Mouse (Mus musculus): Measurements from ENCODE around the gene Exoc6b.

The Exoc6b gene

DNA sequence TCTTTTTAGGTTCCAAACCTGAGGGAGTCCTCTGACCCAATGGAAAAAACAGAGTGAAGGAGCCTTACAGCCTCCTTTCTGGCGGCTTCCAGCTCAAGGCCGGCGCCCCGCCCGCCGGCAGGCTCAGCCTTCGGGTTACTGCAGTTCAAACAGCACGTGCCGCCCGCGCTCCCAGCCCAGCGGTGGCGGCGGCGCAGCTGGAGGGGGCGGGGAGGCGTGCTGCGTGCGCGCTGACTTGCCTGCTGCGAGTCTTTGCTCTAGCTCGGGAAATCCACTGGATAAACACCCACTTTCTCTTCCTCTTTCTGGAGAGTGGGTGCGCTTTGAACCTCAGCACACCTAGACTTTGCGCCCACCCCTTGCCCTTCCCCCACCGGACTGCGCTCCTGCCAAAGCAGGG is 485.9 kb downstream of the Exoc6b start:
- DNase-seq = no peak

DNA sequence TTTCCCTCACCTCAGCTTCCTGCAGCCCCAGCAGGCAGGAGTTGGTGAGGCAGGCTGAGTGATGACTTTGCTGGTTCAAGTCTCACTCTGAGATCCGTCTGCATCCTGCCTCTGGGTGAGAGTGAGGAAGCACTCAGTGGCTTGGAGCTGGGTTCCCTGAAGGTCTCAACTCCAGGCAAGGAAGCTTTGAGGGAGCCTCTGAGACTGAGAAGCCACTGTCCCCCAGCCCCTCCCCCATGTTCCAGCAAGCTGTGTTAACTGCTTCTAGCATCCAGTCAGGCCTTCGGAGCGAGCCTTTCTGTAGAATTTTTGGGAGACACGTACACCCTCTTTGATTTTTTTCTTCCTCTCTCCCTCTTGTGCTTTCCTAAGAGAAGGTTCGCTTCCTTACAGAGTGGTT is 486.5 kb downstream of the Exoc6b start:
- DNase-seq = no peak

DNA sequence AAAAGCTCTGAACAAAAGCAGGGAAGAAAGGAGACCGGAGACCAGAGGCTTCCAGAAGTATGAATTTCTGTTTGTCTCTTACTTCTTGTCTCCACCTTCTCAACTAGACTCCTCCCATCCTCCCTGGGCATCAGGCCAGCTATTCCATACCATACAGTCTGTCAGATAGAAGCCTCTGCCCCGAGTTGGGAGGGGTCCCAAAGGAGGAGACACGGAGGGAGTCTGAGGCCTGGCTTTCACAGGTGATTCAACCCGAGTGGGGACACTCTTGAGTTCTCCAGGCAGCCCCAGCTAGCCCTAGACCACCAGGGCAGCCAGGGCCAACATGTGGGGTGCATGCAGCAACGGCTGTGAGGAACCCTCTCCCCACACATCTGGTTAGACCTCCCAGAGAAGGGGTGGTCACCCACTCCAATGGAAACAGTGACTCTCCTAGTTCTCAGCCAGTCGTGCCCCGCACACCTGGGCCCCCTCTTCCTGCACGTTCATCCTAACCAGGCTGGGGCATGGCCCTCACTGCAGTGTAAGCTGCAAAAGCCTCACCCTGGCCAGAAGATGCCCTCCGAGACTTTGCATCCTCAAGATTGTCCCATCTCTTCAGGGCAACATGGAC is 487.4 kb downstream of the Exoc6b start:
- no peak for DNase-seq

DNA sequence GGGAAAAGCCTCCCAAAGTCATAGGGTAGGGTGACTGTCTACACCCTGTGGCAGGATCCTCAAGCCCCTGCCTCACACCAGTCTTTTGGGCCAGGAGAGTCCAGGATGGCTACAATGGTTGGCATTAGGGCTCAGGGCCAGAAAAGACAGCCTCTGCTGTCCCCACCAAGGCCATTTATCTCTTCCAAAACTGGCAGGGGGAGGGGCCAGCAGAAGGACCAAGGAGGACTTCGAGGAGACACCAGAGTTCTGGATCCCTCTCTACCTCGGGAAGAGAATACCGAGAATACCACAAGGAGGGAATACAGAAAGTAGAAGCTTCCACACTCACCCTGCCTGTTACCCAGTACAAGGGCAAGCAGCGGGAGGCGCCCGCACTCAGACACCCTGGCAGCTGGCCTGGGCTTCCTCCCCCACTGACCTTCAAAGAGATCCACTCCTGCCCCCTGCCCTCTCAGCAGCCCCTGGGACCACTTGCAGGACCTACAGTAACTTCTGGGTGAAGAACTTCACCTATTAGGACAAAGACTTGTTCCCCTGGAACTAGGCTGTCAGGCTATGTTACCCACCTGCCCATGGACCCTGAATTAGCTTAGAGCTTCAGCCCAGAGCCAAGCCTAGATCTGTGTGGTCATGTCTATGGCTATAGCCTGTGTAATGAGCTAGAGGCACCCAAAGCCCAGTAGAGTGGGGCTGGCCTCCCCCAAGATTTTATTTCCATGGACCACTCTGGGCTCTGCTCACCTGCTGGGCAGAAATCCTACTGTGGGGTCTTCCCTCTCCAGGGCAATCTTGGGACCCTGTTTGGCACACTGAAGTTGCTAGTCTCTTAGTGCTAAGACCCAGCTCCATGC is 488.1 kb downstream of the Exoc6b start:
- no peak for DNase-seq

DNA sequence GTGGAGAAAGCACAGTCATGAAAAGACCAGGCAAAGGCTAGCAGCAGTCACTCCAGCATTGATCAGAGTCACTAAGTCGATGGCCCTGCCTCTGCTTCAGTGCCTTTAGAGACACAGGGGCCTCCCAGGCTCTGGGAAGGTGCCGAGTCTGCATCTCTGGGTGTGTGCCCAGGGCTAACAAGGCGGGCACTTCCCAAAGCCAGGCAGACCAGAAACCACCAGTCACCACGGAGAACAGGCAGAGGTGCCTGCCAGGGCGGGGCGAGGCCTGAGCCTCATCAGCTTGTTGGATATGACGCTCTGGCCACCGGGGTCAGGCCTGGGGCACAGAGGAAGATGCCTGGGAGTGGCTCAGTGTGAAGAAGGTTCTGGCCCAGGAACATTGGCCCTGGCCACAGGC is 489.8 kb downstream of the Exoc6b start:
- no peak for DNase-seq

DNA sequence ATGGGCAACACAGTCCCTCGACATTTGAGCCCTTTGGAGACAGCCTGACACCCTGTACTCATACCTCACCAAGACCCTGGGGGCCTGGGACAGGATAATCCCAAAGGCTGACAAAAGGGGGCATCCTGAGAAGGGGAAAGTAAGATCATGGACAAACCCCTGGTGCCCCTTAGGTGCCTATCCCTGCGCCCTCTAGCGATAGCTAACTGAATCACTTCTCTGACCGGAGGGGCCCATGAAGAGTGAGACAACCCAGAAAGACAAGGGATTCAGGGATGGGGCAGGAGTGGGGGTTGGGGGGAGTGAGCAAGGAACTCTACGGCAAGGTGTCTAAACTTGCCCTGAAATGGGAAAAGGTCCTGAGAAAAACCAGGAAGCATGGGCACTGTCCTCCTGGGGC is 490.4 kb downstream of the Exoc6b start:
- DNase-seq = peak in 1 of 2 experiments; percentile 34

DNA sequence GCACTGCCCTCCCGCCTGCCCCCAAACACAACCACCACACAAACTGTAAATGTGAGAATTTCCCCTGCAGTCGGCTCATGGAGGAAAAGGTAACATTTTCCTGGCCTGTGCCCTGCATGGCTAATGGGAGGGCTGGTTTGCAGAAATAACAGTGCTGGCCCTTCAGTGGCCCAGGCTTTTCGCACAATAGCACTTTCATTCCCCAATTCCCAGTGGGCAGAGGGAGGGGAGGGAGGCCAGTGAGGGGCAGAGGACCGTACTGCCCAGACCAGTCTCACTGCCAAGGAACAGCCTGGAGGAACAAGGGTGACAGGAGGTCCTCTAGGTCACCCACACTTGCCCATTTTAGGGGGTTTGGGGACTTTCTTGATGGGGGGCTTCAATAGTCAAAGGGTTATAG is 491.4 kb downstream of the Exoc6b start:
- DNase-seq = no peak

DNA sequence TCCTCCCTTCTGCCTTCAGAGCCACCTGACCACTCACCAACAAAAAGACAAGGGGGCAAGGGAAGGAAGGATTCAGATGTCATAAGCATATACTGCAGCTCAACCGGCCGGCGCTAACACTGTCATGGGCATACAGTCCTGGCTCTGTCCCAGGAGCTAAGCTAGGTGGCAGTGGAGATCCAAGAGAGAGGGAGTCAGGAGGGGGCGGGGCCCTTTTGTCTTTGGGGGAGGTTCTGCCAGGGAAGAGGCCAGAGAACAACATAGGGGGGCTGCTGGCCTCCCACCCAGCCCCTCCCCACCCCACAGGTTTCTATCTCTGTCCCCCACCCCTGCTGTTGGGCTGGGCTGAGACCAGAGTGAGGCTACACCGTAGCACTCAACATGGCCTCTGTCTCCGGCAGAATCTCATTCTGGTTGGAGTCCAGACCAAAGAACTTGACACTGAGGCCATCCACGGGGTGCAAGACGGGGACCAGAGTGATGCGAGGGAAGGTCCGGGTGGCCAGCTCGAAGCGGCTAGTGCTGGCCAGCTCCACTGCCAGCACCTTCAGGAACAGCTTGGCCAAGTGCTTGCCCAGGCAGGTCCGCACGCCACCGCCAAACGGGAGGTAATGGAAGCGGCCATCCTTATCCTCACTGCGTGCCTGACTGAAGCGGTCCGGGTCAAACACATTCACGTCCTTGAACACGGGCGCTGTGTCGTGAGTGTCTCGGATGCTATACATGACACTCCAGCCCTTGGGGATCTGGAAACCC is 495.2 kb downstream of the Exoc6b start:
- DNase-seq = peak; percentile 32 to 35

DNA sequence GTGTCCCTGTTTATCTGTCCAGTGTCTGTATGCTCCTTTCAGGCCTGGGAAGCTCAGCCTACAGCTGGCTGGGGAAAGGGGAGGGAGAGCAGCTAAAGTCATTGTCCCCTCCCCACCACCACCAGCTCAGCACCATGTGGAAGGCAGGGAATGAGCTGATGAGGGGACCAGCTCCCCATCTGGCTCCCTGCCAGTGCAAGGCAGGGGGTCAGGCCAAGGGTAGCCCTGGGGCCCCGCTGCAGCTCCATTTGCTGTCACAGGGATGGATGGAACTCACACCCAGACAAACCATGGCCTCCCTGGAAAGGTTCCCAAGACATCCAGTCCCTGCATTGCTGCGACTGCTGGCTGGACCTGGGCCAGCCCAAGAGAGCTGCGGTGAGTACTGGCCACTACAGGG is 499.3 kb downstream of the Exoc6b start:
- no peak for DNase-seq

DNA sequence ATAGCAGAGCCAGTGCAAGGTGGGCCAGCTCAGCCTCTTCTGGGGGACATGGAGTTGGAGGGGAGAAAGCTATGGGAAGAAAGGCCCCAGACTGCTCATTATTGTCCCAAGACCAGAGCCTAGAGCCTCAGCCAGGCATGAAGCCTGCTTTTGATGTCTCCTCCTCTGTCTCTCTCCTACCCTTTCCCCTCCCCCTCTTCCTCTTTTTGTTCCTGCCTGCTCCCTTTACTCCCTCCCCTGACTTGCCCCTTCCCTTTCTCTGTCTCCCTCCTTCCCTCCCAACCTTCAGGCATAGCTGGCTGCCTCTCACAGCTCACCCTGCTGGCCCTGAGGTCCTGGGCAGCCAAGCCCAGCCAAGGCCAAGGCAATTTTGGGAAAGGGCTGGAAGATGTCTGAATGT is 499.7 kb downstream of the Exoc6b start:
- DNase-seq = no peak

DNA sequence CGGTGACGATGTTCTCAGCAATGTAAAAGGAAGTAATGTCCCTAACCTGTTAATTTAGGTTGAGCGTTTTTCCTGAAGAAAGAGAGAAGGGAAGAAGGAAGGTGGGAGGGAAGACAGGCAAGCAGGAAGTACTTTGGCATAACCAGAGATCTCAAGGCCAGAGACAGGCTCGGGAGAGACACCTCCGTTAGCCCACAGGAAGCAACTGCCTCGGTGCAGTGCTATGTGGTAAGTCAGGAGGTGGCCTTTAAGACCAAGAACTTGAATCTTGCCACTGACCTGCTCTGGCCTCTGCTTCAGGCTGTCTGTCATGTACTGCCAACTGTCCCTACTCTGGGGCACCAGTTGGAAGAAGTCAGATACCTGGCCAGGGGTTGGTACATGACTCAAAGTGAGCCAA is 500.4 kb downstream of the Exoc6b start:
- no peak for DNase-seq
